Mouse (Mus musculus): ENCODE measurements at regions not wholly inside any gene's neighbourhood (a gene's known extent, or its start where the extent isn't known, plus 50 kb on each side); places are given as distances from the start of the nearest gene placed in this dataset.

- intact Hi-C loops (cut with DNase I): no loop called here
- Histone ChIP-seq H3K4me1 (ENCODE audit: control insufficient read depth, insufficient read depth, low read length) (peaks cover 1% of the 10 kb centered on the region; the same call in 1 of the 2 replicates), H3K79me2 (replicated peaks; ENCODE audit: control insufficient read depth, insufficient read depth, low read length) (no peaks in the 10 kb centered on the region), H3K27ac (no peak overlapping the region), H3K4me3 (no peak overlapping the region), H3K9ac (ENCODE audit: low read depth, low read length) (no peak overlapping the region), H3K27me3 (ENCODE audit: control insufficient read depth, insufficient read depth, low read length) (no peaks in the 10 kb centered on the region), H3K36me3 (ENCODE audit: control insufficient read depth, insufficient read depth, low read length) (no peaks in the 10 kb centered on the region)
- TF ChIP-seq CTCF (IDR thresholded peaks at IDR 0.05): no peak
- TF ChIP-seq POLR2A (IDR thresholded peaks at IDR 0.05; ENCODE audit: insufficient read depth, low read depth, low read length): no peak
- 73% methylated on average over 4 of the region's 4 CpGs for WGBS
- DNase-seq: no peak
These were observed 92.3 kb upstream of the Tgfbr2 start for GRCm38 (mm10) chr9:116267411-116267810.

GRCm38 (mm10) chr9:116263833-116264232 is 88.7 kb upstream of the Tgfbr2 start:
- 89% methylated on average over 7 of the region's 7 CpGs for WGBS
- Histone ChIP-seq H3K36me3 (ENCODE audit: control insufficient read depth, insufficient read depth, low read length) (no peaks in the 10 kb centered on the region), H3K4me3 (no peak overlapping the region), H3K27me3 (ENCODE audit: control insufficient read depth, insufficient read depth, low read length) (no peaks in the 10 kb centered on the region), H3K27ac (no peak overlapping the region), H3K4me1 (ENCODE audit: control insufficient read depth, insufficient read depth, low read length) (peaks cover 1% of the 10 kb centered on the region; the same call in 1 of the 2 replicates), H3K9ac (ENCODE audit: low read depth, low read length) (no peak overlapping the region), H3K79me2 (replicated peaks; ENCODE audit: control insufficient read depth, insufficient read depth, low read length) (no peaks in the 10 kb centered on the region)
- TF ChIP-seq POLR2A (IDR thresholded peaks at IDR 0.05; ENCODE audit: insufficient read depth, low read depth, low read length): no peak
- no peak for TF ChIP-seq EP300 (IDR thresholded peaks at IDR 0.05; ENCODE audit: insufficient read depth, low read depth, low read length)
- no peak for TF ChIP-seq CTCF (IDR thresholded peaks at IDR 0.05)
- DNase-seq: no peak
- intact Hi-C loops (cut with DNase I): no loop called here

- Histone ChIP-seq H3K4me1 (ENCODE audit: control insufficient read depth, insufficient read depth, low read length) (no peaks in the 10 kb centered on the region), H3K79me2 (replicated peaks; ENCODE audit: control insufficient read depth, insufficient read depth, low read length) (no peaks in the 10 kb centered on the region), H3K27ac (no peak overlapping the region), H3K9ac (ENCODE audit: low read depth, low read length) (no peak overlapping the region), H3K27me3 (ENCODE audit: control insufficient read depth, insufficient read depth, low read length) (no peaks in the 10 kb centered on the region), H3K36me3 (ENCODE audit: control insufficient read depth, insufficient read depth, low read length) (no peaks in the 10 kb centered on the region), H3K4me3 (no peak overlapping the region)
- no peak for TF ChIP-seq CTCF (IDR thresholded peaks at IDR 0.05)
- intact Hi-C loops (cut with DNase I): no loop called here
- no peak for DNase-seq
- WGBS: 89% methylated on average over 10 of the region's 10 CpGs
These were observed 84.4 kb upstream of the Tgfbr2 start for GRCm38 (mm10) chr9:116259569-116259968.

DNA sequence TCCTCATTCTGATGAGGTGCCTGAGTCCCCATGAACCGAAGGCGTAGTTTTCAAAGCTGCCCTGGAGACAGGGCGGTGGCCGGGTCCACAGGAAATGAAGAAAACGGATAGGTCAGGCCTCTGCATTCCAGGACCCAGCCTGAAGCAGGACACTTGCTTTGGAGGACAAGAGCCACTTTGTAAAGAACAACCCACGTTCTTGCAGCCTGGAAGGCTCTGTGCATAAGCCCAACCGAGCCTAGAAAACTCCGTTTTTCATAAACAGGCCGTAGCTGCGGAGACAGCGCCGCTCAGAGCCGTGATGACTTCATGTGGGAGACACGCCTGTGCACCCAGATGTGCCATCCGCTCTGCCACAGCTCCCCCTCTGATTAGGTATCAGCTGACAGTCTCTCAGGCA is 78.4 kb upstream of the Tgfbr2 start:
- WGBS: 48% methylated on average over 15 of the region's 15 CpGs
- DNase-seq: peak; percentile 58 to 61
- intact Hi-C loops (cut with DNase I): loop anchor here (2.0 kb wide), 1 partner anchor 25 kb away; no protein-coding TSS in a partner anchor
- Histone ChIP-seq H3K27ac (peak overlapping the region; percentile 61), H3K4me1 (ENCODE audit: control insufficient read depth, insufficient read depth, low read length) (peaks cover 6% of the 10 kb centered on the region), H3K9ac (ENCODE audit: low read depth, low read length) (no peak overlapping the region; the same call in 1 of the 2 replicates), H3K79me2 (replicated peaks; ENCODE audit: control insufficient read depth, insufficient read depth, low read length) (no peaks in the 10 kb centered on the region), H3K4me3 (no peak overlapping the region), H3K27me3 (ENCODE audit: control insufficient read depth, insufficient read depth, low read length) (no peaks in the 10 kb centered on the region), H3K36me3 (ENCODE audit: control insufficient read depth, insufficient read depth, low read length) (no peaks in the 10 kb centered on the region)
- no peak for TF ChIP-seq EP300 (IDR thresholded peaks at IDR 0.05; ENCODE audit: insufficient read depth, low read depth, low read length)
- 0 out of 2 replicates have a peak, but pooled peaks have one; percentile 10 for TF ChIP-seq CTCF (IDR thresholded peaks at IDR 0.05)
- no peak for TF ChIP-seq POLR2A (IDR thresholded peaks at IDR 0.05; ENCODE audit: insufficient read depth, low read depth, low read length)

GRCm38 (mm10) chr9:116252788-116253187 is 77.6 kb upstream of the Tgfbr2 start:
- intact Hi-C loops (cut with DNase I): loop anchor here (2.0 kb wide), 1 partner anchor 24 kb away; no protein-coding TSS in a partner anchor
- DNase-seq: no peak
- no peaks in the 10 kb centered on the region for H3K79me2 ChIP-seq (replicated peaks; ENCODE audit: control insufficient read depth, insufficient read depth, low read length)
- H3K4me3 ChIP-seq: no peak overlapping the region
- H3K4me1 ChIP-seq (ENCODE audit: control insufficient read depth, insufficient read depth, low read length): peaks cover 9% of the 10 kb centered on the region
- H3K27me3 ChIP-seq (ENCODE audit: control insufficient read depth, insufficient read depth, low read length): no peaks in the 10 kb centered on the region
- TF ChIP-seq EP300 (IDR thresholded peaks at IDR 0.05; ENCODE audit: insufficient read depth, low read depth, low read length) (no peak), CTCF (IDR thresholded peaks at IDR 0.05) (no peak), POLR2A (IDR thresholded peaks at IDR 0.05; ENCODE audit: insufficient read depth, low read depth, low read length) (no peak)
- WGBS: 84% methylated on average over 8 of the region's 8 CpGs
- H3K27ac ChIP-seq: peak overlapping the region; percentile 61
- no peak overlapping the region for H3K9ac ChIP-seq (ENCODE audit: low read depth, low read length)
- no peaks in the 10 kb centered on the region for H3K36me3 ChIP-seq (ENCODE audit: control insufficient read depth, insufficient read depth, low read length)

- DNase-seq: no peak
- Histone ChIP-seq H3K79me2 (replicated peaks; ENCODE audit: control insufficient read depth, insufficient read depth, low read length) (no peaks in the 10 kb centered on the region), H3K36me3 (ENCODE audit: control insufficient read depth, insufficient read depth, low read length) (no peaks in the 10 kb centered on the region), H3K9ac (ENCODE audit: low read depth, low read length) (no peak overlapping the region), H3K27me3 (ENCODE audit: control insufficient read depth, insufficient read depth, low read length) (no peaks in the 10 kb centered on the region), H3K4me3 (no peak overlapping the region), H3K4me1 (ENCODE audit: control insufficient read depth, insufficient read depth, low read length) (peaks cover 12% of the 10 kb centered on the region), H3K27ac (peak overlapping the region; percentile 23; the same call in 1 of the 2 replicates)
- no peak for TF ChIP-seq CTCF (IDR thresholded peaks at IDR 0.05)
- TF ChIP-seq POLR2A (IDR thresholded peaks at IDR 0.05; ENCODE audit: insufficient read depth, low read depth, low read length): no peak
- no peak for TF ChIP-seq EP300 (IDR thresholded peaks at IDR 0.05; ENCODE audit: insufficient read depth, low read depth, low read length)
- 48% methylated on average over 2 of the region's 2 CpGs for WGBS
- intact Hi-C loops (cut with DNase I): loop anchor here (2.0 kb wide), 1 partner anchor 31 kb away; no protein-coding TSS in a partner anchor
These were observed 74.6 kb upstream of the Tgfbr2 start for GRCm38 (mm10) chr9:116249791-116250190.

All from heart, adult 2 months (tissue).